Mouse (Mus musculus): Measurements from ENCODE around the gene Nacc2. TPM values are rescaled to one million over a fixed set of nuclear protein-coding genes. Genes with fewer than 3 reads are reported as not detected.

The Nacc2 gene
- polyA plus RNA-seq, 1 experiment from 2014 or later = 37.0 TPM

DNA sequence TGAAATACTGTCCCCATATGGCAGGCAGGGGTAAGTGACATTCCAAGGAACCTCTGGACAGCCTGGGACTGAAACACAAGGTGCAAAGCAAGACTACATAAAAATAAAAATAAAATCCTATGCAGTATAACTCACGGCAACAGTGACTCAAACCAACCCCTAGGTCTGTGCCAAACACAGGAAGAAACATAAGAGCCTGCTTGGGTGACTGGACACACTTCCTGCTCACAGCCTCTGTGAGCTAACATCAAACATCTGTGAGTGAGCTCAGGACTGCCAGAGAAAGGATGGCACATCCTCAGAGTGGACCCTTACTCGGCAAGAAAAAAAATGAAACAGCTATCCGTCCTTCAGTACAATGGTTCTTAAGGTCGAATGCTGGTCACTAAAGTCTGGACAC lies 40.1 kb downstream of the Nacc2 start:
- no peak for TF ChIP-seq CTCF (IDR thresholded peaks at IDR 0.05)
- DNase-seq (ENCODE audit: low read depth, low spot score) = no peak
- POLR2A ChIA-PET = no interaction called here
- CTCF ChIA-PET = interaction anchor here (1.8 kb wide), 1 partner anchor 15 kb away, joined by 5 read pairs; no protein-coding TSS in a partner anchor
- in situ Hi-C loops (cut with MboI; ENCODE audit: low pct_unique_long_range_greater_than_20kb) = no loop called here
- no peak for ATAC-seq
- H3K27me3 ChIP-seq = no peaks in the 10 kb centered on the region

DNA sequence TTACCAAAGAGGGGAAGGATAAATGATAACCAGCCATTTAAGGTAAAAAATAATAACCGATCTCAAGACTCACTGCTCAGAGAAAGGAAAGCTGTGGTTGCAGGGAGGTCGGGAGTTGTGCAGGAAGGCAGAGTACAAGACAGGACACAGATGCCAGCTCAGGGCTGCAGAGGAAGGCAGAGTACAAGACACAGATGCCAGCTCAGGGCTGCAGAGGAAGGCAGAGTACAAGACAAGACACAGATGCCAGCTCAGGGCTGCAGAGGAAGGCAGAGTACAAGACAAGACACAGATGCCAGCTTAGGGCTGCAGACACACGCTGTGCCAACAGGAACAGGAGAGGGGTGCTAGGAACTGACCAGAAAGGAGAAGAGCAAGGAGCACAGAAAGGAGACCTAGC lies 42.2 kb downstream of the Nacc2 start:
- no peak for TF ChIP-seq CTCF (IDR thresholded peaks at IDR 0.05)
- H3K27me3 ChIP-seq = no peaks in the 10 kb centered on the region
- ChIA-PET CTCF (interaction anchor here (1.7 to 1.8 kb wide), 2 partner anchors 12 to 42 kb away, joined by 3 to 4 read pairs; no protein-coding TSS in a partner anchor), POLR2A (no interaction called here)
- DNase-seq (ENCODE audit: low read depth, low spot score) (no peak), ATAC-seq (no peak)
- in situ Hi-C loops (cut with MboI; ENCODE audit: low pct_unique_long_range_greater_than_20kb) = no loop called here

DNA sequence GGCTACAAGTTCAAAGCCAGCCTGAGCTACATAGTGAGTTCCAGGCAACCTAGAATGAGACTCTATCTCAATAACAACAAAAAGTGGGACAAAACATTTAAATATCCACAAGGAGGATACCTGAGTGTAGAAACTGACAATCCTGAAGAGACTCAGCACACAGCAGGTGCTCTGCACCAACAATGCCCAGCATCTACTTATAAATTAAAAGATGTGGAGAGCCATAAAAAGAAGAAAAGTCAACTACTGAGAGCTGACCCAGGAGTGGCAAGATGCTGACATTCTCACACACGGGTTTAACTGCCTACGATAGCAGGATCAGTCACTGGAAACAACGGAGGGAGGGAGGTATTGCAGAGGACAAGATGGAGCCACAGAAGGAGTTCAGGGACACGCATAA lies 43.6 kb downstream of the Nacc2 start:
- no peak for TF ChIP-seq CTCF (IDR thresholded peaks at IDR 0.05)
- CTCF ChIA-PET = interaction anchor here (1.7 to 1.8 kb wide), 2 partner anchors 13 to 41 kb away, joined by 3 to 4 read pairs; no protein-coding TSS in a partner anchor
- no peak for ATAC-seq

DNA sequence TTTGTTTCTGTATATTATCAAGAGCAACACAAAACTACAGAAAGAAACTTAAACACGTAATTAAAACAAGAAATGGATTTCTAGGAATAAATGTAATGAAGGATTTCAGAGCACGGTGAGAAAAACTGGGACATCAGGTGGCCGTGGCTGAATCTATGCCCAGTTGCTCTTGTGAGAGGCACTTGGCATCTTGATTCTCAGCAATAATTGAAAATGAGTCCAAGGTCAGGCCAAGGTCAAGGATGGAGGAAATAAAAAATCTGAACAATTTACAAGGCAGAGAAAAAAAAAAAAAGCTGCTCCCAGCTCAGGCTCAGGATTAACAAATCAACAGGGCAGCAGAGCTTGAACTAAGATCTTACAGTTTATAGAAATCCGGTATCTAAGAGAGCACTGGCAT lies 46.0 kb downstream of the Nacc2 start:
- no peak for DNase-seq (ENCODE audit: low read depth, low spot score)
- no peaks in the 10 kb centered on the region for H3K27me3 ChIP-seq
- TF ChIP-seq CTCF (IDR thresholded peaks at IDR 0.05) = no peak
- ChIA-PET CTCF (no interaction called here), POLR2A (interaction anchor here (0.6 to 1.3 kb wide), 2 partner anchors 10 to 43 kb away, joined by 3 to 6 read pairs; no protein-coding TSS in a partner anchor)
- in situ Hi-C loops (cut with MboI; ENCODE audit: low pct_unique_long_range_greater_than_20kb) = no loop called here
- ATAC-seq = no peak

More for the DNA sequence above, 43.6 kb downstream of the Nacc2 start:
- in situ Hi-C loops (cut with MboI; ENCODE audit: low pct_unique_long_range_greater_than_20kb) = no loop called here
- H3K27me3 ChIP-seq = no peaks in the 10 kb centered on the region
- no peak for DNase-seq (ENCODE audit: low read depth, low spot score)
- POLR2A ChIA-PET = interaction anchor here (0.7 kb wide), 1 partner anchor 20 kb away, joined by 4 read pairs; no protein-coding TSS in a partner anchor

DNA sequence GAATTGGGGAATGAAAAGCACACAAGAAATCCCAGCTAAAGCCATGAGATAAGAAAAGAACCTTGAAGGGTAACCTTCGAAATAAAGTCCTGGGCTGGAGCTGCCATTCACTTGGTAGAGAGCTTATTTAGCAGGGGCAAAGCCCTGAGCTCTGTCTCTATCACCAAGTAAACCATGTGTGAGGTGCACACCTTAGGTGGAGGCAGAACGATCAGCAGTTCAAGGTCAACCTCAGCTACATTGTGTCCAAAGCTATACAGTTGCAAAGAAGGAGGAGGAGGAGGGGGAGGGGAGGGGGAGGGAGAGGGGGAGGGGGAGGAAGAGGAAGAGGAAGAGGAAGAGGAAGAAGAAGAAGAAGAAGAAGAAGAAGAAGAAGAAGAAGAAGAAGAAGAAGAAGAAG lies 46.9 kb downstream of the Nacc2 start:
- in situ Hi-C loops (cut with MboI; ENCODE audit: low pct_unique_long_range_greater_than_20kb) = no loop called here
- no peak for TF ChIP-seq CTCF (IDR thresholded peaks at IDR 0.05)

DNA sequence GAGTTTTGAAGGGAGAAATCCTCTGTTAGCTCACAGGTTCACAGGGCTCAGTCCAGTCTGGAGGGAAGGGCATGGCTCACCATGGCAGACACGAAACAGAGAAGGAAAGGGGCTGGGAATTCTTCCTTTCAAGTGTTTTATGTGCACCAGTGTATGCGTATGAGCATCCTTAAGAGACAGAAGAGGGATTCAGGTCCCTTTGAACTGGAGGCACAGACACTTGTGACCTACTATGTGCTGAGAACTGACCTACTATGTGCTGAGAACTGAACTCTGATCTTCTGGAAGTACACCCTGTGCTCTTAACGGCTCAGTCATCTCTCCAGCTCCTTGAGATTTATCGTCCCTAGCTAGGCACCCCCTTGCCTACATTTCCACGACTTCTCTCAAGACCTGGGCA lies 48.5 kb downstream of the Nacc2 start:
- TF ChIP-seq CTCF (IDR thresholded peaks at IDR 0.05) = no peak
- ChIA-PET CTCF (no interaction called here), POLR2A (no interaction called here)
- in situ Hi-C loops (cut with MboI; ENCODE audit: low pct_unique_long_range_greater_than_20kb) = no loop called here
- no peaks in the 10 kb centered on the region for H3K27me3 ChIP-seq
- ATAC-seq (no peak), DNase-seq (ENCODE audit: low read depth, low spot score) (no peak)

More for the DNA sequence above, 46.9 kb downstream of the Nacc2 start:
- H3K27me3 ChIP-seq = no peaks in the 10 kb centered on the region
- ATAC-seq = no peak
- CTCF ChIA-PET = interaction anchor here (1.2 to 1.5 kb wide), 2 partner anchors 12 to 21 kb away, joined by 3 to 5 read pairs; no protein-coding TSS in a partner anchor
- POLR2A ChIA-PET = no interaction called here
- no peak for DNase-seq (ENCODE audit: low read depth, low spot score)

DNA sequence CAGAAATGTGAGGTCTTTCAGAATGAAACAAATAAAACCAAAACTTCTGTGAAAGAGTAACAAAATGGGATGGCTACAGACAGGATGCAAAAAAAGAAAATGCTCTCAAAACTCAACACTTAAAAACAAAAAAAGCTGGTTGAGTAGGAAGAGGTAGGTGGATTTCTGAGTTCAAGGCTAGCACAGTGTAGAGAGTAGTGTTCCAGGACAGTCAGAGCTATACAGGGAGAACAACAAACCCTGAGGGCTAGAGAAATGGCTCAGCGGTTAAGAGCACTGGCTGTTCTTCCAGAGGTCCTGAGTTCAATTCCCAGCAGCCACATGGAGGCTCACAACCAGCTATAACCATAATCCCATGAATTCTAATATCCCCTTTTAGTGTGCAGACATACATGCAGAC lies 54.4 kb downstream of the Nacc2 start:
- POLR2A ChIA-PET = interaction anchor here (0.7 to 1.0 kb wide), 2 partner anchors 43 to 71 kb away, joined by 3 read pairs; no protein-coding TSS in a partner anchor

DNA sequence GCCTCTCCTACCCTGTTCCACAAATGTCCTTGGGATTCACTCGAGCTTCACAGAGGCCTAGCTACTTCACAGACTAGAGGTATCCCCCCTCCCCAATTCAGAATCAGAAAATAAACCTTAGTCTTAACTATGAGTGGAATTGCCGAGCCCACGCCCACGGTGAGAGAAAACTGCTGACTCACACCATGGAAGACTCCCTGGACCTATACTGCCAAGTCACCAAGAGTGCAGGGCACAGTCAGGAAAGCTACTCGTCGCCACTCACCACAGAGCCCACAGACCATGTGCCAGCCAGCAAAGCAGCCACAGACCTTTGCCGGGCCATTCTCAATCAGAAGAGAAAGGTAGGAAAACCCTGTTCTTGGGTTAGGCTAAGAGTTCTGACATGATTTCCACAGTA lies 54.8 kb downstream of the Nacc2 start:
- no peak for DNase-seq (ENCODE audit: low read depth, low spot score)
- no peak for ATAC-seq
- TF ChIP-seq CTCF (IDR thresholded peaks at IDR 0.05) = no peak
- POLR2A ChIA-PET = interaction anchor here (0.7 to 1.0 kb wide), 2 partner anchors 43 to 71 kb away, joined by 3 read pairs; no protein-coding TSS in a partner anchor
- CTCF ChIA-PET = interaction anchor here (0.8 to 1.6 kb wide), 3 partner anchors 13 to 73 kb away, joined by 3 to 5 read pairs (median 4); no protein-coding TSS in a partner anchor
- H3K27me3 ChIP-seq = no peaks in the 10 kb centered on the region
- in situ Hi-C loops (cut with MboI; ENCODE audit: low pct_unique_long_range_greater_than_20kb) = no loop called here

More for the DNA sequence above, 54.4 kb downstream of the Nacc2 start:
- ATAC-seq = no peak
- in situ Hi-C loops (cut with MboI; ENCODE audit: low pct_unique_long_range_greater_than_20kb) = no loop called here
- no peak for TF ChIP-seq CTCF (IDR thresholded peaks at IDR 0.05)
- DNase-seq (ENCODE audit: low read depth, low spot score) = no peak
- CTCF ChIA-PET = interaction anchor here (1.4 kb wide), 1 partner anchor 73 kb away, joined by 4 read pairs; no protein-coding TSS in a partner anchor
- H3K27me3 ChIP-seq = no peaks in the 10 kb centered on the region

DNA sequence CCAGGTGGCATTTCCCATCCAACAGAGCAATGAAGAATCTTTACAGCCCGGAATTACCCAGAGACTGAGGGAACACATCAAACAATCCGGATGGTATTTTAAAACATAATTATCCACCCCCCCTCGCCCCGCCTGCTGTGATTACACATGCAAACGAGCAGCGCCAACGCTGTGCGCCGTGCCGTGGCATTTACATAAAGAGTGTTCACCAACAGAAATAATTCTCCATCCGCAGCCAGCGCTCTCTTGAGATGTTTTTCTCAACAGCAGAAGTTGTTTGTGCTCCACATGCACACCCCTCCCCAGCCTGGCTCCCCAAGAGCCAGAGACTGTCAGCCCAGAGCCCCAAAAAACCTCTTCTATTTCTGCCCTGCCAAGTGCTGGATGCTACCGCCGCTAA lies 56.5 kb downstream of the Nacc2 start:
- ATAC-seq (no peak), DNase-seq (ENCODE audit: low read depth, low spot score) (no peak)
- POLR2A ChIA-PET = interaction anchor here (1.2 to 1.7 kb wide), 3 partner anchors 9 to 73 kb away, joined by 4 to 6 read pairs (median 4); no protein-coding TSS in a partner anchor
- in situ Hi-C loops (cut with MboI; ENCODE audit: low pct_unique_long_range_greater_than_20kb) = no loop called here
- no peaks in the 10 kb centered on the region for H3K27me3 ChIP-seq
- CTCF ChIA-PET = interaction anchor here (1.6 kb wide), 1 partner anchor 16 kb away, joined by 5 read pairs; no protein-coding TSS in a partner anchor
- no peak for TF ChIP-seq CTCF (IDR thresholded peaks at IDR 0.05)

DNA sequence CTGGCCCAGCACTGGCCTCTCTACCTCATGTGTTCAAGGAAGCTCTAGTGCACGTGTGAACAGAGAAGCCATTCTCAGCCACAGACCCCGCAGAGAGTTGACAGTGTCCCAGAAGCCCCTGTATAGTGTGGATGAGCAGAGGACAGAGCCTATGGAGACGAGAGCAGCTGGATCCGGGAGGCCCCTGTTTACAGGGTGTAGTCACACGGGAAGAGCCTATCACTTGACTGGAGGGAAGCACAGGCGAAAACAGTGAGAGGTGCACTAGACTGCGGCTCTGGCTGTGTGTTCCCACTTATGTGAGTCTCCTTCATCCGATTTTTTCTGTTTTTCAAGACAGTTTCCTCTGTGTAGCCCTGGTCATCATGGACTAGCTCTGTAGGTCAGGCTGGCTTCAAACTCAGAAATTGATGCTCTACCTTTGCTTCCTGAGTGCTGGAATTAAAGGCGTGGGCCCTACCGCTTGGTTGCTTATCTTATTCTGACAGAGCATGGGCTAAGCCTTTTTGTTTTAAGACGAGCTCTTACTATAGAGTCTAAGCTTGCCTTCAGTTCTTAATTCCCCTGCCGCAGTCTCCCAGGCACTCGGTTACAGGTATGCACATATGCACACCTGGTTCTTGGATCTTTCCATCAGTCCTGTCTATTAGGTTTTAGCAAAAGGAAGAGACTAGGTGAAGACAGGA lies 60.1 kb downstream of the Nacc2 start:
- DNase-seq (ENCODE audit: low read depth, low spot score) (no peak), ATAC-seq (no peak)
- H3K27me3 ChIP-seq = no peaks in the 10 kb centered on the region
- CTCF ChIA-PET = interaction anchor here (0.8 to 2.8 kb wide), 2 partner anchors 8 to 29 kb away, joined by 3 to 10 read pairs; no protein-coding TSS in a partner anchor
- POLR2A ChIA-PET = no interaction called here
- no peak for TF ChIP-seq CTCF (IDR thresholded peaks at IDR 0.05)
- in situ Hi-C loops (cut with MboI; ENCODE audit: low pct_unique_long_range_greater_than_20kb) = loop anchor here (5.0 kb wide), 1 partner anchor 79 kb away; no protein-coding TSS in a partner anchor

DNA sequence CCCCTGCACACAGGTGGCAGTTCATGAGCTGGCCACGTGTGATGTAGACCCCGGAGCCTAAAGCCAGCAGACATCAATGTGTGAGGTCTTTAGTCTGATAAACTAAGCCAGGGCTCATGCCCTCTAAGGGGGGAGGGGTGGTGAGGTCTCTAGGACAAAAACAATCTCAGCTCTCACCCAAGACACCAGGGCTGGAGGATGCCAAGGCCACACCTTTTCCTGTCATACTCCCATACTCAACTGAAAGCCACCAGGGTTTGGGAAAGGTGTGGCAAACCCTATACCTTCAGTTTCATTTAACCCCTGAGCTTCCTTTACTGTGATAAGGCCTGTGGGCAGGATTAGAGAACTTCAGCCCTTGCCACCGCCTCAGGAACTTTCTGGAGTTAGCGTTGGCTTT lies 60.8 kb downstream of the Nacc2 start:
- TF ChIP-seq CTCF (IDR thresholded peaks at IDR 0.05) = no peak
- POLR2A ChIA-PET = no interaction called here
- DNase-seq (ENCODE audit: low read depth, low spot score) (no peak), ATAC-seq (no peak)
- in situ Hi-C loops (cut with MboI; ENCODE audit: low pct_unique_long_range_greater_than_20kb) = loop anchor here (5.0 kb wide), 1 partner anchor 80 kb away; no protein-coding TSS in a partner anchor
- CTCF ChIA-PET = interaction anchor here (0.8 kb wide), 1 partner anchor 30 kb away, joined by 3 read pairs; no protein-coding TSS in a partner anchor
- H3K27me3 ChIP-seq = no peaks in the 10 kb centered on the region

All from Patski (cell line).